Mouse (Mus musculus): ENCODE data around the gene Lta.
"Not testable (repeated sequence)": the region's sequence is repeated elsewhere in the genome, so short reads cannot be mapped to it uniquely, and the experiment has no call there.

Gene Lta

GRCm38 (mm10) chr17:35239700-35240099 is 34.5 kb upstream of the Lta start:
- no peak for DNase-seq

DNA sequence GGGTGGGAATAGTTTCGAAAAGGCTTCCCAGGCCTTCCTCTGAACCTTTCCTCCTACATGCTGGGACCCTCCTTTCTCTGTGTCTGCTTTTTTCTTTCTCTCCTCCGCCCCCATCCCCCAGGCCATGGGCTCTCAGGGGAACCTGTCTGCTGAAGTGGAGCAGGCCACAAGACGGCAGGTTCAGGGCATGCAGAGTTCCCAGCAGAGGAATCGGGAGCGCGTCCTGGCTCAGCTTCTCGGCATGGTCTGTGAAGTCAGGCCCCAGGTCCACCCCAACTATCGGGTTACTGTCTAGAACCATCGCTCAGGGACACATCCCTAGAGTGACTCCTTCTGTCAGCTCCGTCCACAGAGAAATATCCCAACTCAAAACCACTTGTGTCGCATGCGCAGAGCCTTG is 32.4 kb upstream of the Lta start:
- DNase-seq = no peak

GRCm38 (mm10) chr17:35236996-35237395 is 31.8 kb upstream of the Lta start:
- DNase-seq = peak; percentile 58

- DNase-seq = peak; percentile 98
Observed at GRCm38 (mm10) chr17:35236390-35236746, 31.2 kb upstream of the Lta start.

GRCm38 (mm10) chr17:35235614-35236389 is 30.7 kb upstream of the Lta start, which contains the start of gene Nfkbil1:
TSS of gene Nfkbil1 (minus strand) at chr17:35235792.
- peak; percentile 89 for DNase-seq

- no peak for DNase-seq
Observed at GRCm38 (mm10) chr17:35234903-35235302, 29.8 kb upstream of the Lta start.

- DNase-seq = not testable (repeated sequence)
Observed at GRCm38 (mm10) chr17:35234090-35234489, 28.9 kb upstream of the Lta start.

DNA sequence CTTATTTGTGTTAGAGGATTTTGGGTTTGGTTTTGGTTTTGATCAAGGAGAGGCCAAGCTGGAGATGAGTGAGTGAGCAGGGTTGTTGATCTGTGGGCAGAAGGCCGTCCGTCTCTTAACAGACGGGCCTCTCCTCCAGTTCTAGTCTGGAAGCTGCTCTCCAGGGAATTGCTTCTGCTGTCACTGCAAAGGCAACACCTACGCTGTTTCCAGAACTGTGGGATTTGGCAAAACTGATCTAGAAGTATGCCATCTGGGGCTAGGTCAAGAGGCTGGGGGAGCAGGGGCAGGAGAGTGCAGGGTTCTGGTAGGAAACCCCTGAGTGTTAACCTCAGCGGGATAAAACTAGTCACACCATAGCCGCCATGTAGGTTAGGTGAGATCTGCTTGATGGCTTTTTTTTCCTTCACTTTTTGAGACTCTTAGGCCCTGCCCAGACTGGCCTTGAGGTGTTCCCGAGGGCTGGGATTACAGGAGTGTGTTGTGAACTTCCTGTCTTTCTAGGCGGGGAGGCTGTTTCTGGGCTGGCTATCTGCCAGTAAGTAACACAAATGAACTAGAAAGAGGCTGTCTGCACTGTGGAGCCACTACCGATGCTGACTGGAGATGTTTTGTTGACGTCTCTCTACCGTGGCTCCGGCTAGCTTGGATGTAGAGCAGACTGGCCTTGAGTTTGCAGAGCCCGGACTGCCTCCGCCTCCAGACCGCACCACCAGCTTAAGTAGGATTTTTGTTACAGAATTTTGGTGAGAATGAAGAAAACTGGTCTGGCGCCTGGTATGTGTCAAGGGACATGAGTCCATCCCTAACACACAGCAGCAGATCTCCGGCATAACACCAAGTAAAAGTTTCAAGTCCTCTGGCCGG is 28.2 kb upstream of the Lta start, which contains the start of gene Atp6v1g2:
TSS of gene Atp6v1g2 (plus strand) at position 547 of the 867 bp plus-strand sequence.
- DNase-seq = no peak

- no peak for DNase-seq
Observed at GRCm38 (mm10) chr17:35232659-35233058, 27.5 kb upstream of the Lta start.

DNA sequence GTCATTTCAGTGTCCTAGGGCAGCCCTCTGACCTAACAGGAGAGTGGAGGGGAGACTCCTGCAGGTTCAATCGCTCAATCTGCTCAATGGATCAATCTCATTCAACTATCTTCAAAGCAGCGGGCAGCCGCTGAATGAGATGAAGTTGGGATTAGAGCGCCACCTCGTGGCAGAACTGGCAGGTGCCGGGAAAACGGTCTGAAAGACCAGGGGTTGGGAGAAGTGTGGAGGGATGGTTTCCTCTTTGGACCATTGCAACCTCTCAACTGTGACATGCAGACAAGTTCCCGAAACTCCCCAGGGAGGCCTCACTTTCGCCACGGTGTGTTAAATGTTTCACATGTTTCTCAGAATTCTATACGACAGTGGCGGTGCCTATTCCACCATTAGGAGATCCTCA is 26.9 kb upstream of the Lta start:
- DNase-seq = peak; percentile 78

DNA sequence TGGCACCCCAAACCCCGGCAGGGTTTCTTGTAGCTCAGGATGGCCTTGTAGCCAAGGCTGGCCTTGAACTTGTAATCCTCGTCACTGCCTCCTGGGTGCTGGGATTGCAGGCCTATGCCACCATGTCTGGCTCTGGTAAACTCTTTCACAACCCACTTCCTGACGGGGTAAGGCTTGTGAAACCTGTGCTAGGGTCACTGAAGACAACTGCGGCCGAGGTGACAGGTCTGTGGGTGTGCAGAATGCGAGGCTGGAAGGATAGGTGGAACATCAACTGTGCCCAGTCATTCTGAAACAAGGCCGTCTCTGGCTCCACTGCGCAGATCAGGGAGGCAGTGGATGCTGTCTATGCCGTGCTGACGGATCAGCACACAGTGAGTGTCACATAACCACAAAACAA is 25.9 kb upstream of the Lta start:
- DNase-seq = no peak

DNA sequence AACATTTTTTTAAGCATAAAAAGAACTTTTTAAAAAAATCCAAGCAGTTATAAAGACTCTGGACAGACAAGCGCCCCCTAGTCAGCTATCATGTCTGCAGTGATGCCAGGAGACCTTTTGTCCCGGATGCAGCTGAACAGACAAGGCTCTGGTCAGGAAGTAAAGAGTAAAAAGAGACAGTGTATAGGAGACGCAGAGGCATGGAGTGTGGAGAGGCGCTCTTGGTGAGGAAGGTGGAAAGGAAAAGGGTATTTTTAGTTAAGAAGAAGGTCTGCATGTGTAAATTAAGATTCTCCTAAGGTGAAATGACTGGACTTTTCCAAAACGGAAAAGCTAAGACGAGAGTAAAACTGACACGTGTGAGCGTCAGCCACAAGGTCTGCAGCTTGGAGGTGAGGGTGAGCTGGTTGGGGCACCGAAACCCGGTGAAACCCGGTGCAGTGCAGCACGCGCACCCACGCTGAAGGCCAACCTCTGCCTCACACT is 21.5 kb upstream of the Lta start:
- DNase-seq = no peak

DNA sequence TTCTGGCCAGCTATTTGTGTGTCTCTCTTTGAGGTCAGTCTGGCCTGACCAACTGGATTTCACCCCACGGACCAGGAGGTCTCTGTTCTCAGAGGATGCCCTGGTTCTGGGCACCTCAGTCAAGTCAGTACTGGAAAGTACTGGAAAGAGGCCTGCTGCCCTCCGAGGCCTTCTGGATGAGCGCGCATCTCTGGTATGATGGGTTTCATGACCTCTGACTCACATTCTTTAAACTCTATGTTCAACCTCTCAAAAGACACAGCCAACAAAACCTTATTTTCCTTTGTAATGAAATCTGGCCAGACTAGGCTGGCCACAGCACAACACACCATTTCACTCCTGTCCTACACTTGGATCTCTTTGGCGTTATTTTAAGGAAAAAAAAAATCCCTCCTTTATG is 20.3 kb upstream of the Lta start:
- no peak for DNase-seq

- no peak for DNase-seq
Observed at GRCm38 (mm10) chr17:35224641-35225040, 19.5 kb upstream of the Lta start.

DNA sequence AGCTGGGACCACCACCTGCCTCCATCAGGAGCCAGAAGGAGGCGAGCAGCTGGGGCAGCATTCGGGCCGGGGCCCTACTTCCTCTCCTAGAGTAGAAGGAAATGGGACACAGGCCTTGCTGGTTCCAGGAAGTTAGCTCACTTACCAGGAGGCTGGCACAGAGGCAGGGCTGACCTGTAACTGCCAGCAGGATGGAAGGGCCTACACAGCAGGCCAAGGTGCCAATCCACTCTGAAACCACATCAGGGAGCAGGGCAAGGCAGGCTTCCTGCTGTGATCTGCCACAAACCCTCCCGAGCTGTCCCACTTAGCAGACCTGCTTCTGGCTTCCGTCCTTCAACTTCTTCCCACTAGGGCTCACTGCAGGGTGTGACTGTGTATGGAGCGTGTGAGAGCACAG is 17.1 kb upstream of the Lta start:
- DNase-seq = no peak

- no peak for DNase-seq
Observed at GRCm38 (mm10) chr17:35220156-35220952, 15.2 kb upstream of the Lta start, which contains the start of gene Gm16181. TSS of gene Gm16181 (plus strand) at chr17:35220834.

GRCm38 (mm10) chr17:35219601-35220041 is 14.5 kb upstream of the Lta start:
- no peak for DNase-seq

GRCm38 (mm10) chr17:35218516-35219193 is 13.5 kb upstream of the Lta start:
- DNase-seq = no peak

DNA sequence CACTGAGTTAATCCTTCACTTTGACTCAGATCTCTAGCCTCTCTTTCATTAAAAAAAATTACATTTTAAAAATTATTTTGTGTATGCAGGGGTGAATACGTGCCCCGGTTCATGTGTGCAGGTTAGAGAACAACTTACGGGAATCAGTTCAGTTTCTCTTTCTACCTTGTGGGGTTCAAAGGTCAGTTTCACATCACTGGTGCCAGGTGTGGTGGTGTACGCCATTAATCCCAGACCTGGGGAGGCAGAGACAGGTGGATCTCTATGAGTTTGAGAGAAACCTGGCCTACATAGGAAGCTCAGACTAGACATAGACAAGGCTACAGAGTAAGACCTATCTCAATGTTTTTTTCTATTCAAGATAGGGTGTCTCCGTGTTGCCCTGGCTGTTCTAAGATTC is 7.9 kb upstream of the Lta start:
- no peak for DNase-seq

- DNase-seq = no peak
Observed at GRCm38 (mm10) chr17:35210593-35210992, 5.4 kb upstream of the Lta start.

DNA sequence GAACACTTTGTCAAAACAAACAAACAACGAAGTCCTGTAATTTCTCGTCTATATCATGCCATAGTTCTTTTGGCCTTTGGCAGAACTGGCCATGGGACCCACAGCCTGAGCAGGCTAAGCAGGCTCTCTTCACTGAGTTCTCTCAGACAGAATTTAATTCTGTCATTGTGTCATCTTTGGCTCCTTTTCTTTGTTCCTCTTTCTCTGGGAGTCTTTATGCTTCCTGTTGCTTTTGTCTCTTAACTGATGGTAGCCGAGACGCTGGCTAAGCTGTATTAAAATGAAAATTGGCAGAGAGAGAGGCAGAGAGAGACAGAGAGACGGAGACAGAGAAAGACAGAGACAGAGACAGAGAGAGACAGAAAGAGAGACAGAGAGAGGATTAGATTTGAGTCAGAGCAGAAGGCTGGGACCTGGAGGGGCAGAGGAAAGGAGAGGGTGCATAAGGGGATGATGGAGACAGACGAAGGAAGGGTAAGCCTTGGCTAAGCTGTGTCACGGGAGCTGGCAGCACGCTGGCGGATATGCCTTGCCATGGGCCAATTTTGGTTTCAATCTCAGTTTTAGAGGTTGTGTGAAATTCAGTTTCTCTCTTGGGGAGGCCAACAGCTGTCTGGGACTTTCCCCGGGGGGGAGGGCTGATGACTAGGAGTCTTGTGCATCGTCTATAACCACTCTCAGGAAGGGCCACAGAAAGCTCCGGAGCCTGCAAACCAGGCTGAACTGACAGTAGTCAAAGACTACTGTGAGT is 4.8 kb upstream of the Lta start:
- no peak for DNase-seq

- DNase-seq = no peak
Observed at GRCm38 (mm10) chr17:35205380-35205769, 224 bp upstream of the Lta start.
